9 mouse cellular contexts compared by ENCODE assay signal in the genomic region with DNA sequence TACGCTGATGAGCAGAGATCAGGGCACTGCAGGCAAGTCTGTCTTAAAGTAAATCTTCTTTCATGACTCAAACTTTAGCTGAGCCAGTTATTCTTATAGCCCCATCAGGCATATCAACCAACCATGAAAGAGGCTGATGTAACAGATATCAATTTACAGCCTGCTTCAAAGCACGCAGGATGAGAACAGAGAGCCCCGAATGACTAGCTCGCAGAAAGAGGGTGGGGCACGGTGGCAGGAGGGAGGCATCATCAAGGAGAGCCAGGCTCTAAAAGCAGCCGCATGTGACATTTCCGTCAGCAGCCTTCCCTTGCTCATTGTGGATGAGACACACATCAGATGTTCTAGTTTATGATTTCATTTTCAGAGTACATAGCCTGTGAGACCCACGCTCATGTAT. TPM values are rescaled to one million over a fixed set of nuclear protein-coding genes. Genes with fewer than 3 reads are reported as not detected.
DNase-seq lines count a peak whose midpoint lies in the region; ATAC-seq and TF ChIP-seq lines count a peak whose summit lies in the region.
"Had no signal": no experiment of that assay in that cellular context is flagged by ENCODE, and none has a peak within 500 bp of the region (broad histone marks: within the 10 kb centered on the region; RNA-seq: fewer than 3 reads in every experiment).

No protein-coding gene starts in this region.

- no peak for TF ChIP-seq RAD21 in MEL (IDR thresholded peaks at IDR 0.05; ENCODE audit: low read depth, low read length)

- H3K9me3 ChIP-seq in kidney, embryonic 15.5 days (replicated peaks), result no peaks in the 10 kb centered on the region
- no peaks in the 10 kb centered on the region for H3K9me3 ChIP-seq in MEL (replicated peaks; ENCODE audit: insufficient read depth, low read length)
- H3K9me3 ChIP-seq in forebrain, embryonic 16.5 days (ENCODE audit: control insufficient read depth, low read length), result no peaks in the 10 kb centered on the region
- H3K9me3 ChIP-seq: liver, embryonic 13.5 days had no signal

- no peaks in the 10 kb centered on the region for H3K27me3 ChIP-seq in kidney, embryonic 15.5 days
- no peaks in the 10 kb centered on the region; a peak in 1 of 4 replicates for H3K27me3 ChIP-seq in MEL (ENCODE audit: control insufficient read depth in 1 of 2, insufficient read depth in 2 of 2, low read length in 2 of 2)
- no peaks in the 10 kb centered on the region for H3K27me3 ChIP-seq in forebrain, embryonic 16.5 days (replicated peaks; ENCODE audit: control insufficient read depth, insufficient read depth, low read length)

- peak; percentile 85 for ATAC-seq in kidney, embryonic 15.5 days (replicated peaks; ENCODE audit: low FRiP score)
- no peak for ATAC-seq in forebrain, embryonic 16.5 days

- 14% methylated on average over 8 of the region's 8 CpGs for WGBS in kidney, embryonic 15.5 days
- WGBS in forebrain, embryonic 16.5 days, result 54% methylated on average over 8 of the region's 8 CpGs

- no peak for TF ChIP-seq POLR2A in MEL (IDR thresholded peaks at IDR 0.05; ENCODE audit: control insufficient read depth in 1 of 2, insufficient read depth in 1 of 2, low read depth in 1 of 2, low read length in 2 of 2, poor library complexity in 1 of 2)

- peaks cover 9% of the 10 kb centered on the region for H3K4me1 ChIP-seq in kidney, embryonic 15.5 days
- peaks cover 2 to 5% of the 10 kb centered on the region in 2 experiments; a peak in 2 of 4 replicates for H3K4me1 ChIP-seq in MEL (ENCODE audit: control insufficient read depth in 1 of 2, insufficient read depth in 2 of 2, low read length in 2 of 2)
- H3K4me1 ChIP-seq in forebrain, embryonic 16.5 days (replicated peaks; ENCODE audit: control insufficient read depth, insufficient read depth, low read length), result no peaks in the 10 kb centered on the region; the same call in 1 of the 2 replicates
- H3K4me1 ChIP-seq: liver, embryonic 13.5 days had no signal

- peak overlapping the region; percentile 45 for H3K4me2 ChIP-seq in kidney, embryonic 15.5 days
- H3K4me2 ChIP-seq in forebrain, embryonic 16.5 days (ENCODE audit: low read length), result no peak overlapping the region
- H3K4me2 ChIP-seq: liver, embryonic 13.5 days had no signal

- TF ChIP-seq EP300 in MEL (IDR thresholded peaks at IDR 0.05; ENCODE audit: low read depth in 1 of 2, low read length in 2 of 2), result no peak

- no peak overlapping the region for H3K9ac ChIP-seq in kidney, embryonic 15.5 days
- H3K9ac ChIP-seq in MEL (ENCODE audit: control insufficient read depth, low read depth, low read length, poor library complexity, severe bottlenecking), result no peak overlapping the region
- no peak overlapping the region for H3K9ac ChIP-seq in forebrain, embryonic 16.5 days (replicated peaks; ENCODE audit: low read depth, low read length)
- H3K9ac ChIP-seq: liver, embryonic 13.5 days had no signal

- no peak overlapping the region for H3K27ac ChIP-seq in kidney, embryonic 15.5 days
- no peak overlapping the region for H3K27ac ChIP-seq in MEL (ENCODE audit: control insufficient read depth, low read depth, low read length)
- H3K27ac ChIP-seq in forebrain, embryonic 16.5 days (ENCODE audit: low read length), result no peak overlapping the region
- H3K27ac ChIP-seq: liver, embryonic 13.5 days had no signal

- H3K36me3 ChIP-seq in kidney, embryonic 15.5 days, result no peaks in the 10 kb centered on the region
- H3K36me3 ChIP-seq in MEL (ENCODE audit: control insufficient read depth in 1 of 2, insufficient read depth in 2 of 2, low read length in 2 of 2), result no peaks in the 10 kb centered on the region; a peak in 1 of 4 replicates
- no peaks in the 10 kb centered on the region for H3K36me3 ChIP-seq in forebrain, embryonic 16.5 days (ENCODE audit: control insufficient read depth, insufficient read depth)
- H3K36me3 ChIP-seq: liver, embryonic 13.5 days had no signal

- TF ChIP-seq CTCF in MEL (IDR thresholded peaks at IDR 0.05 in 2 of 3, conservative IDR thresholded peaks at IDR 0.05 in 1 of 3; ENCODE audit: control insufficient read depth in 1 of 3, insufficient read depth in 1 of 3, low read depth in 2 of 3, low read length in 3 of 3, poor library complexity in 1 of 3, severe bottlenecking in 1 of 3), result no peak

- 0 out of 2 replicates have a peak overlapping the region, but pooled peaks have one; percentile 0 for H3K4me3 ChIP-seq in kidney, embryonic 15.5 days (replicated peaks)
- no peak overlapping the region for H3K4me3 ChIP-seq in MEL (ENCODE audit: control insufficient read depth in 1 of 2, insufficient read depth in 1 of 2, low read depth in 2 of 2, low read length in 2 of 2)
- H3K4me3 ChIP-seq in forebrain, embryonic 16.5 days (replicated peaks; ENCODE audit: low read length), result no peak overlapping the region
- H3K4me3 ChIP-seq: liver, embryonic 13.5 days had no signal

- no peaks in the 10 kb centered on the region for H3K79me2 ChIP-seq in MEL (ENCODE audit: control insufficient read depth, insufficient read depth, low read length, poor library complexity)

- no peak for DNase-seq in kidney, postnatal 25 days
- peak; percentile 24 for DNase-seq in MEL (ENCODE audit: low read depth, low spot score)
- peak; percentile 64 for DNase-seq in induced T-regulatory cell, adult 2 months (ENCODE audit: low read depth)
- DNase-seq in retina, embryonic 14.5 days (ENCODE audit: low spot score), result peak; percentile 8
- DNase-seq in spleen, adult 12 weeks (ENCODE audit: low spot score), result no peak
- DNase-seq in urinary bladder, adult 2 months (ENCODE audit: low spot score), result no peak
- DNase-seq: liver, embryonic 13.5 days had no signal

TF ChIP-seq in MEL, 35 proteins besides CTCF, POLR2A, EP300 and RAD21:
- TF ChIP-seq SMC3 (IDR thresholded peaks at IDR 0.05; ENCODE audit: low read depth, low read length) (no peak), TBP (IDR thresholded peaks at IDR 0.05; ENCODE audit: low read depth, low read length) (no peak), TCF12 (IDR thresholded peaks at IDR 0.05; ENCODE audit: low read depth, low read length) (no peak), TAL1 (IDR thresholded peaks at IDR 0.05; ENCODE audit: low read length) (no peak), POLR2AphosphoS5 (IDR thresholded peaks at IDR 0.05; ENCODE audit: borderline replicate concordance, low read depth, low read length) (no peak), ELF1 (IDR thresholded peaks at IDR 0.05; ENCODE audit: low read depth, low read length) (no peak)

RNA-seq across cellular contexts. Expression of gene Slc16a1, which starts 22.3 kb away (rescaled TPM):
- 47.9 and 48.5 TPM in 2 replicates for polyA plus RNA-seq in kidney, embryonic 15.5 days (2015; fragmentation: Nextera tagmentation; extraction: Ambion mirVana)
- total RNA-seq in MEL (2012; rRNA removed), result 118 and 128 TPM in 2 replicates
- polyA plus RNA-seq in MEL (2012; ENCODE audit: insufficient read depth in 1 of 2, insufficient read length in 2 of 2, low read depth in 1 of 2, low replicate concordance in 2 of 2, missing spikeins in 1 of 2), result 10 to 100 TPM; 43.7 to 96.1 TPM
- polyA plus RNA-seq in forebrain, embryonic 16.5 days (2015; fragmentation: Nextera tagmentation; extraction: Ambion mirVana), result 17.8 and 22.6 TPM in 2 replicates
- 24.7 and 25.4 TPM in 2 replicates for polyA plus RNA-seq in urinary bladder, adult 2 months (2012; rRNA removed)

Comparison
In these comparisons a context has a peak if more than half of its experiments do, and no peak if none do; other contexts are left out.
1. DNase-seq: peak in MEL (single experiment), induced T-regulatory cell, adult 2 months (single experiment) and retina, embryonic 14.5 days (single experiment); none in kidney, postnatal 25 days (0 of 2), spleen, adult 12 weeks (single experiment) and urinary bladder, adult 2 months (single experiment).